Mouse (Mus musculus): ENCODE data around the gene Hist1h2ab.
"Not testable (repeated sequence)": the region's sequence is repeated elsewhere in the genome, so short reads cannot be mapped to it uniquely, and the experiment has no call there.

The Hist1h2ab gene

DNA sequence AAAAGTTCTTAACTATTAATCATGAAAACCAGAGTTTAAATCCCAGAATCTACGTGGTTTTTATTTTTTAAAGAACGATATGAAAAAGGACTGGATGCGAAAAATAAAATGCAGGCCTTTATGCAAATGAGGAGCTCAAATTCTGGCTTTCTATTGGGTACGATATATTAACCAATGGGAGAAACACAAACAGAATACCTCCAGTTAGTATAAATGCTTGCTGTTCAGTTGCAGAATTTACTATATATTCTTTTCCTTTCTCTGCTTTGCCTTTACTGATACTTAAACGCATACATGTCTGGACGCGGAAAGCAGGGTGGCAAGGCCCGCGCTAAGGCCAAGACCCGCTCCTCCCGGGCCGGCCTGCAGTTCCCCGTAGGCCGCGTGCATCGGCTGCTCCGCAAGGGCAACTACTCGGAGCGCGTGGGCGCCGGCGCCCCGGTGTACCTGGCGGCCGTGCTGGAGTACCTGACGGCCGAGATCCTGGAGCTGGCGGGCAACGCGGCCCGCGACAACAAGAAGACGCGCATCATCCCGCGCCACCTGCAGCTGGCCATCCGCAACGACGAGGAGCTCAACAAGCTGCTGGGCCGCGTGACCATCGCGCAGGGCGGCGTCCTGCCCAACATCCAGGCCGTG, at the start of gene Hist1h2ab:
Gene Hist1h2ab, plus strand, starts transcription at position 288 of the 639 bp plus-strand sequence.
- peak; percentile 75 for DNase-seq (ENCODE audit: low read depth)

DNA sequence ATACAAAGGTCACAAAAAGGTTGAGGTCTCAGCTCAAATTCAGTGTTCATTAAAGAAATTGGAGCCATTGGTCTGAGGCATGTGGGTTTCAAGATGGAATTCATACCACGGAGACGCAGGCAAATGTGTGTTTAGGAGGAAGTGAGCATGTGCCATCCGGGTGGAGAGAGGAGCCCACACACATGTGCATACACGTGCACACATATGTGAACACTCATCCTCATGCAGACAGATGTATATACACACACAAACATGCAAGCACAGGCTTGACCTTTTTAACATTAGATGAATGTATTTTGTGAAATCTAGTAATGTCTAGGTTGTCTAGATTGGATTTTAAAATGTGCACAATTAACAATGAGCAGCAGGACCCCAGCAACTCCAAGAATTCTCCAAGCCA, 48.7 kb upstream of the Hist1h2ab start:
- no peak for DNase-seq (ENCODE audit: low read depth)

DNA sequence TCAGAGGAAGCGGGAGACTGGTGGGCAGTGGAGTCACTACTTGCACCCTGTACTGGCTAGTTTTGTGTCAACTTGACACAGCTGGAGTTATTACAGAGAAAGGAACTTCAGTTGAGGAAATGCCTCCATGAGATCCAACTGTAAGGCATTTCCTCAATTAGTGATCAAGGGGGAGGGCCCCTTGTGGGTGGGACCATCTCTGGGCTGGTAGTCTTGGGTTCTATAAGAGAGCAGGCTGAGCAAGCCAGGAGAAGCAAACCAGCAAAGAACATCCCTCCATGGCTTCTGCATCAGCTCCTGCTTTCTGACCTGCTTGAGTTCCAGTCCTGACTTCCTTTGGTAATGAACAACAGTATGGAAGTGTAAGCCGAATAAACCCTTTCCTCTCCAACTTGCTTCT, 48.1 kb upstream of the Hist1h2ab start:
- not testable (repeated sequence) for DNase-seq (ENCODE audit: low read depth)

DNA sequence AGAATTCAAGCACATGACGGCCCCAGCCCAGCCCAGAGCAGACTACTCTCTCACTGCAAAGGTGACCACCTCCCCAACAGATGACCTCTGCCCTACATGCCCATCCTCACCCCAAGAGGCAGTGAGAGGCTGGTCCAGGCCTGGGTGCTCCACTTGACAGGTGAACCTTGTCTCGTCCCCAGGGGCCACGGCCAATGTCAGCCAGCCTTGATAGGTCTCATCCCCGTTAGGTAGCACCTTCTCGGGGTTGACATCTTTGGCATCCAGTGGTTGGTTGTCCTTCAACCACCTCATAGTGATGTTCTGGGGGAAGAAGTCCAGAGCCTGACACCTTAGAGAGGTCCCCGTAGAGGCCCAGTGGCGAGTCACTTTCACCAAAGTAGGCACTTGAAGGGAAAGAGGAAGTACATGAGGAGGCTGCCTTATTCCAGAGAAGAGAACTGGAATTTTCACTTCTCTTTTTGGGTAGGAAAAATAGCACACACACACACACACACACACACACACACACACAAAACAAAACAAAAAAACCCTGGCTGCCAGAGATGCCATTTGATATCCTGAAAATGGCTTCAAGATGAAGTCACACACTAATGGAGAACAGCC, 45.1 kb upstream of the Hist1h2ab start:
- no peak for DNase-seq (ENCODE audit: low read depth)

DNA sequence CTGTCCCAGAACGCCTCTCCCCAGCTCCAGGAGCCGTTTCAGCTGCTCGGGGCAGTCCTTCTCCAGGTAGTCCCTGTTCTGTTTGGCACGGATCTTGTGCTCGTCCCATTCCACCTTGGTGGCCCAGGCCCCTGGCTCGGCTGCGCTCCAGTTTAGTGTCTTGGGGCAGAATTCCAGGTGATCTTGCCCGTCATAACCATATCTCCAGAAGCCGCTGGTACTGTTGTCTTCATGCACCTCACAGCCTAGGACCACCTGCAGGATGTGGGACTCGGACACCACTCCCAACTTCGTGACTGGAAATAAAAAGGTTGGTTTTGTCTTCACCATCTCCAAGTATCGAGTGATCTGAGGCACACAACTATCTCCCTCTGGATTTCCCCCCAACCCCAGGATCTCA, 44.2 kb upstream of the Hist1h2ab start:
- no peak for DNase-seq (ENCODE audit: low read depth)

DNA sequence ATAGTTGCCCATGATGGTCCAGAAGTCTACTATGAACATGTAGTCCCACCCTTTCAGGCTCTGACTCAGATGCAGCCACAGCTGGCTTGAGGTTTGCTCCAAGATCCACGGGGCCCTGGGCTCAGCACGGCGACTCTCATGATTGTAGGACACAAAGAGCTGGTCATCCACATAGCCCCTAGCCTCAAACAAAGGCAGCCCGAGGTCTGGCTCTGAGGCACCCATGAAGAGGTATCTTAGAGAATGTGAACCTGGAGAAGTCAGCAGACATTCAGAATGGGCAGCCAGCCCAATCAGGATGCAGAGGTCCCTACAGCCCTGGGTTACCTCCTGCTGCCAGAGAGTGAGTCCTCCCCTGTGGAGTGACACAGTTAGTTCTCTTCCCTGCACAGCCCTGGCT, 42.9 kb upstream of the Hist1h2ab start:
- no peak for DNase-seq (ENCODE audit: low read depth)

DNA sequence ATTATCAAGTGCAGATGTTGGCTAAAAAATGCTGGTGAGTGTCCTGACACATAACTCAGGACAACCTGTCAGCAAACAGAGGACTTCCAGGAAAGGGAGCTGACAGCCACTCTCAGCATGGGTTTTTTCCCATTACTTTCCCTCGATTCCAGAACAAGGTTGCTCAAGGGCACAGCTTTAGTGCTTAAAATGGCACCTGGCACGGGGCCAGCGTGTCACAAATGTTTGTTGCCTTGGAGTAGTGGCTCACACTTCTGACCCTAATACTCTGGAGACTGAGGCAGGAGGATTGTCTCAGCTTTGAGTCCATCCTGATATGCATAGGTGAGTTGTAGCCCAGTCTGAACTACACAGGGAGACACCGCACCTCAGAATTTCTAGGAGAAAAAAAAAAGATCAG, 42.3 kb upstream of the Hist1h2ab start:
- no peak for DNase-seq (ENCODE audit: low read depth)

DNA sequence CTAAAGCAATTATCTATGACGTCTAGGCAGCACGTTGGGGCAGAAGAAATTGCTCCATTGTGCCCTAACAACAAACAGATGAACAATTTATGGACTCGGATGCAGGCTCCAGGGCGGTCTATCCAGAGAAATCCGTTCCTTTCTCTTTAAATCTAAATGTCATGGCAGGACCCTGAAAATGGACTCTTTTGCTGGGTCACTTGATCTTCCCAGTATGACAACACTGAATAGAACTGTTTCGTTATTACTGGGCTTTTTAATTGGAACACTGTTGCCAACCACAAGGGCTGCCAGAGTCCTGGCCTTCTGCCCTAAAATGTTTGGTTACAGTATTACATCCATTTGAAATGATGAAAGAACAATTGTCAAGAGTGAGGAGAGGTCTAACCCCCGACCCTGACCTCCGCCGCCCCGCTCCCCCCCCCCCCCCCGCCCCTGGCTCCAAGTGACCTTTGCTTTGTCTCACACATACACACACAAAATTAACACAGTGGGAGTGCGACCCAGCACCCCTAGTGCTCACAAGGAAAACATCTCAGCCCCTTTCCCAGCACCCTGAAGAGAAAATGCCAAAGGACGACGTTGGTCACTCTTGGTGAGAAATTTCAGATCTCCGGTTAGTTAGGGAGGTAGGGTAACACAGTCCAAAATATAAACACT, 41.1 kb upstream of the Hist1h2ab start:
- DNase-seq (ENCODE audit: low read depth), result no peak

DNA sequence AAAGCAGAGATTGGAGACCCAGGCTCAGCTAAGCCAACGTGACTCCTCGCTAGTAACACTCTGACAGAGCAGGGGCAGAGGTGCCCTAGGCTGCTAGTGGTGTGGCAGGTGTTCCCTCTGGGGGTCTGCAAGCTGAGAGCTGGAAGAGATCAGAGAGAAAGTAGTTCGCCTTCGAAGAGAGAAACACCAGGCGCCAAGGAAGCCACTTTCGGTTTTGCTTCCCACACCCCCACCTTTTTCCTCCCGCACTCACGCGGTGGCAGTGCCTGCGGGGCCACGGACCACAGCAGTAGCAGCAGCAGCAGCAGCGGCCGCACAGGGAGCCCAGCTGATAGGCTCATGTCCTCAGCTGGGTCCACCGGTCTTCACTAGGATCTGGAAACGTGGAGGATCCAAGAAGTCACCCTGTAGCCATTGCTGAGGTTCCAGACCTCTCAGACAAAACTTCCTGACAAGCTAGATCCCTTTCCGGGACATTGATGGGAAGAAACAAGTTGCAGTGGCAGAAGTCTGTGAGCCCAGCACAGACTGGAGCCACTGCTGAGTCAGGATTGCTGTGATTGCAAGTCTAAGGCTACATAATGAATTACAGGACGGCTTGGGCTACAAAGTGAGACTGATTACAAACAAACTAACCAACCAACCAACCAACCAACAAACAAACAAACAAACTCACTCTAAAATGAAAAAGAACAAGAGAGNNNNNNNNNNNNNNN, 40.4 kb upstream of the Hist1h2ab start, which contains the start of gene Hfe:
Gene Hfe, minus strand, starts transcription at position 481 of the 716 bp plus-strand sequence.
- peak; percentile 83 for DNase-seq (ENCODE audit: low read depth)

DNA sequence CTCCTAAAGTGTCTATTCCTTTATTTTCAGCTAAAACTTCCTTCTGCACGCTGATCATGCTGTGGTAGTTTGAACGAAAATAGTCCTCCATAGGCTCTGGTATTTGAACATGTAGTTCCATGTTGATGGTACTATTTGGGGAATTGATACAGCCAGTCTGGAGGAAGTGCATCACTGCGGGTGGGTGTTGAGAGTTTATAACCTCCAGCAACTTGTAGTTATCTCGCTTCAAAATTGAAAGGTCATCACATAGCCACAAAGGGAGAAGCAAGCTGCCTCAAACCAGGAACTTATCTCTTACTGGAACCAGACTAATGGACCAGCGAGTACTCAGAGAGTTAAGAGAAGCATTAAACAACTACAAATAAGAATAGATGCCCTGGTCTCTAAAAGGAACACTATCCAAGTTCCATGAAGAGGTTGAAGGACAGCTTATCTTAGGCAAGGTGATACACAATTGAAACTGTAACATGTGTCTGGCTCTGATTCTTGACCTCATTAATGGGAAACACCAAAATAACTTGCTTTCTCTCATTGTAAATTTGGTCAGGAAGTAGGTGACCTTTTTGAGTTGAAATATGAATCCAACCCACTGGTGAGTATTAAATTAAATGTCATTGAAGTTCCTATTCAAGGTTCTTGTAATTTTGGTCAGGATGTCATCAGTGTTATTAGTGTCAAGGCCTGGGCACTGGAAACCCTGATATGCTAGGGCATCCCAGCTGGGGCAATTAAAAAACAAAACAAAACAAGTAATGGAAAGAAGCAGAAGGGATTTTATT, 34.5 kb upstream of the Hist1h2ab start:
- DNase-seq (ENCODE audit: low read depth), result no peak

DNA sequence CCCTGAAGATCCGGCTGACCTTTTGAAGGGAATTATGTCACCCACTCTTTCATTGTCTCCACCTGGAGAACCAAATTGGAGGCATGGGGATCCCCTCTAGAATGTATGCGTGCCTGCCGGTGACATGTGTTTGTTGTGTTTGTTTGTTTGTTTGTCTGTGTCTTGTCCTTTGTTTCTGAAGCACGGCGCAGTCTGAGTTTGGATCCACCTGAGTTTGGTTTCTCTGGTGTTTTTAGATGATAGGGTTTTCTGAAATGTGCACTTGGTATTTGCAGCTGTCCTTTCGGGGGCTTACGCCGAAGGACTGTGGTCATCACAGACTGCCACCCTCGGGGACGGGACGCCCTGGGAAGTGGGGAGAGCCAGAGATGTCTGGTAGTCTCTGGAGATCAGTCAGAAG, 33.8 kb upstream of the Hist1h2ab start:
- no peak for DNase-seq (ENCODE audit: low read depth)

DNA sequence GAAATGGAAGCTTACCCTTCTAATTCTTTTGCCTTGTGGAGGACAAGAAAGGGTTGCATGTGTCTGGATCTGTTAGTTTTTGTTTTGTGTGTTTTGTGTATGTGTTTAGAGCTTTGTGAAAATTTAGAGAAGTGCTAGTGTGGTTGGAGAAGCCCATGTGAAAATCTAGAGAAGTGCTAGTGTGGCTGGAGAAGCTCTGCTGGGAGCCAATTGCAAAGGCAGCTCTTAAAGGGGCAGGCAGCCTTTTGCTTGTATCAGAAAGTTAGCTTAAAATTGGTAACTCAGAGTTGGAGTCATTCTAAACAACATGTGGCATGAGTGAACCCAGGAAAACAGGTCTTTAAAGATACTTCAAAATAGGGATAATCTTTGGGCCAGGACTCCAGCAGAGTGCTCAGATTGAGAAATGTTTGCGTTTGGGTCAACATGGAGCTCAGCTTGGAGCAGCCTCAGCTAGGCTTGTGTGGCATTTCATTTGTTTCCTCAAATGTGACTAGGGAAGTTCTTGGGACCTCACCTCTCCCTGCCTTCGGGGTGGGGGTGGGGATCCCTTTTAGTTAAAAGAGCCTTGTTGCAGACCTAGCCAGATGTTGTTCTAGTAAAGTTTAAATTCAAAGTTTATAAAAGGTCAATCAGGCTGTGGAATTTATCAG, 33.2 kb upstream of the Hist1h2ab start:
- not testable (repeated sequence) for DNase-seq (ENCODE audit: low read depth)

DNA sequence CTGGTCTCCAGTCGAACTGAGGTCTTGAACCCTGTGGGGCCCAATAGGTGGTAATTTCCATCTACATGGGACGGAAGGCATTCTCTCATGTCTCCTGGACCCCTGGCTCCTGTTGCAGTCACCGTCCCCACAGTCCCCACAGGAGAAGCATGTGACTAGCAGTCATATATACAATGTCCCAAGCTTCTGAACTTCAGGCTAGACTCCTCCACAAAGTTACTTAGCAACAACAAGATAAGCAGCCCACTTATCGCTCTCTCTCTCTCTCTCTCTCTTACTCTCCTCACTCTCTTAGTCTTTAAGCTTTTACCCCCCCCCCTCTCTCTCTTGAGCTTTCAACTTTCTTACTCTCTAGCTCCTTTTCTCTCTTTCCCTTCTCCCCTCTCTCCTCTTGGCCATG, 26.7 kb upstream of the Hist1h2ab start:
- no peak for DNase-seq (ENCODE audit: low read depth)

DNA sequence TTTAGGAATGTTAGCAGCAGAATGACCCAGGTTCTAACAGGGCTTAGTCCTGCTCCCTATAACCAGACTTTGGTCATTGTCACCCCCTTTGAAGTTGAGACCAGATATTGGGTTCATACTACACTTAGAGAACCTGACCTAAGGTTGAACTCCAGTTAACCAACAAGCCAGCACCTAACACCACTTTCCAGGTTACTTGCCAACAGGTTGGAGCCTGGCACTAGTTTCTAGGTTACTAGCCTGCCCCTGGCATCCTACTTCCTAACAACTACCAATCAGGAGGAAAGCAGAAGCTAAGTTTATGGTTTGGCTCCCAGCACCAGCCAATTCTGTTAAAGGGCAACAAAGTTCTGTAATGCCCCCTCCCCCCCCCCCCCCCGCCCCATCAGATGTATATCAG, 25.7 kb upstream of the Hist1h2ab start:
- DNase-seq (ENCODE audit: low read depth), result no peak

DNA sequence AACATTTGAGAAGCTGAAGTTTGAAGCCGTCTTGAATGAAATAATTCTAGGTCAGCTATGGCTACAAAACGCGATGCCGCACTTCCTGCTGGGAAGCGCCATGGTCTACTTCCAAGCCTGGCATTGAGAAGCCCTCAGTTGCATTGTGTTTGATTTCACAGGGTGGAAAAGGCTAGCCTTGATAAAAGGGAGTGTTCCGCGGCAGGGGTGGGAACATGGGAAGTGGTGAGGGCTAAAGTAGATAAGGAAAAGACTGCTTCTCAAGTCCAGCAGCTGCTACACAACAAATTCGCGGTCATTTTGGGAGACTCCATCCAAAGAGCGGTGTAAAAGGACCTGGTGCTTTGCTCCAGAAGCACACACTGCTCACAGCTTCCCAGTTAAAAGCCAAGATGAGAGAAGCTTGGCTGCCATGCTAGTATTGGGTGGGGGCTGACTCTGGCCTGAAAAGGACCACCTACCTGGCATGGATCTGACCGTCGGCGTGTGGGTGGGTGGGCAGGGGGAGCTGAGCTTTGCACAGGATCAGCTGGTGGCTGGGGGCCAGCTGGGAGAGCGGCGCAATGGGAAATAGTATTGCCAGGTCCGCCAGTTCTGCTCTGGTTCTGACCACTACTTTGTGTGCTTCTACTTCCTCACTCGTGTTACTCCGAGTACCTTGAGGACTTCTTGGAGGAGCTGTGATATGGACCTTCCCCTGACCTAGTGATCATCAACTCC, 22.3 kb upstream of the Hist1h2ab start:
- no peak for DNase-seq (ENCODE audit: low read depth)

DNA sequence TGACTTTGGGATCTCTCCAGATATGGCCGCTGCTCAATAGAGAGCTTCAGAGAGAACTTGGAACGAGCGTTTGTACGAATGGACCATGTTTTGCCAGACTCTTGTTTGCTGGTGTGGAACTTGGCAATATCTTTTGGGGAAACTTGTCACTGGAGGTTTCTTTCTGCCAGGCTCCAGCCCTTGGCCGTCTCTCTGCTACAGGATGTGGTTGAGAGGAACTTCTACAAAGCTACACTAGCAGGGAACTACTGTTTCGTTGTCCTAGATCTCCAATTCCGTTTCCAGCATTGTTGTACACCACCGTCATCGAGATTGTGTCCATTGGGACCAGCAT, 21.8 kb upstream of the Hist1h2ab start:
- DNase-seq (ENCODE audit: low read depth), result peak; percentile 43

DNA sequence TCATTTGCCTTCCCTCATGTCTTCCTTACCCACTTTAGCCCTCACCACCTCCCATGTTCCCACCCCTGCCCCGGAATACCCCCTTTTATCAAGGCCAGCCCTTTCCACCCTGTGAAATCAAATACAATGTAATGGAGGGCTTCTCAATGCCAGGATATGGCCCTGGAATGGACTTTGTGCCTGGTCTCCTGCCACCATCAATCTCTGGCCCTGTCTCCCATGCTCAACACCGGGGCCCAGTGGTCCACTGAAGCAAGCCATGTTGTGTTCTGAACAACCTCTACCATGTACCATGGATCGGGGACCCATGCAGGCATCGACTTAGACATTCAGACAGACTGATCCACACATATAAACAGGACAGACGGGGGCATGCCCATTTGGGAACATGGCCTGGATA, 21.2 kb upstream of the Hist1h2ab start:
- DNase-seq (ENCODE audit: low read depth), result no peak

DNA sequence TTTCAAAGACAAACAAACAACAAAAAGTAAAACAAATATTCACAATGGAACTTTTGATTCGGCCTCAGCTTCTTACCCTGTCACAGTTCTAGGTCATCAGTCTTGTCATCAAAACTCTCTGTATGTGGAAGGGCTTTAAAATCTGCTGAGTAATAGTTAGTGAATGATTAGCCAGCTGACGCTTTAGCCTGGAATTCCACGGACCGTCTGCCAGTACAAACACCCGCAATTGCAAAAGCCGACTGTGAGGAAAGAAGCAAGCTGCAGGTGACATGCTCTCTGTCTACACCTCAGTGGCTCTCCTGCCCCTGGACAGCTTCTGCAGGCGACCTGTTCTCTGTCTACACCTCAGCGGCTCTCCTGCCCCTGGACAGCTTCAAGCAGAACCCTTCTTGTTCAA, 20.4 kb upstream of the Hist1h2ab start:
- DNase-seq (ENCODE audit: low read depth), result no peak

DNA sequence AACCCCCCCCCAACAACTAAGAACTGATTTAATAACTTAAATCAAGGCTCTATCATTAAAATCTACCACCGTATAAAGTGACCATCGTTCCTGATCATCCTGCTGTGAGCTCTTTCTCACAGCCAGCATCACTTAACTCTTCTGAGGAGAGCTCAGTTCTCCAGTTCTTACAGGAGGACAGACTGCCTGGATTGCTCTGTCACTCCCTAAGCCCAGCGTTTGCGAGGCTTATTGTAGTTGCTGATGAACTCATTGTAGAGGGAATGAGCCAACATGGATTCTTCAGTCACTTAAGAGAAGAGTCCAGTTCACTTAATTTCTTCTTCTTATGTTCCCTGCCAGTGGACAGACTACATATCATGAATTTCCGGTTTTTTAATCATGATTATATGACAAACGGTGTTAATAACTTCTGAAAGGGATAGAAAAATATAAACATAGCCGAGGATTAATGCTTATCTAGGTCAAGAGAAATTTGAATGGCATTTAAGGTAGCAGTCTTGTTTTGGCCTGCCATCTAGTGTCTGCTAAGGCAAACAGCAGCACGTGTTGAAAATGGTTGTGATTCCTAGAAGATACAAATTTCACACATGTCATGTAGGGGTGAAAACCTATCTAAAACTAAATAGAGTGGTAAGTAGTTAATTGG, 18.6 kb upstream of the Hist1h2ab start:
- peak; percentile 78 for DNase-seq (ENCODE audit: low read depth)

DNA sequence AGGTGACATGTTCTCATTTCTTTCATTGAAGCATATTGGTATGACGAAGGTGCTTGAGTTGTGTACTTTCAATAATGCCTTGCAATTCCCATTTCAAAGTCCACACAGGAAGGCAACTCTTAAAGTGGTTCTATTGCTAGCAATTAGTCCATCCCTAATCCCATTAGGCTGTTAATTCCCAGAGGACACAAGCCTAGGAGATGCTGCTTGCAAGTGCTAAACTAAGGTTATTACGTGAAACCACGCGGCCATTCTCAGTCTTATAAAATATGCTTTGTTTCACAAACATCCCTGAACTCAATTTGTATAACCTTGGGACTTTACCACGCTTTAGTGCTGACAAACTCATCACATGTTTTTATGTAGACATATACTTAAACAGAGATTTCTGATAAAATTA, 13.8 kb upstream of the Hist1h2ab start:
- no peak for DNase-seq (ENCODE audit: low read depth)
